Mouse (Mus musculus): Measurements from ENCODE around the gene Tor1b. TPM values are rescaled to one million over a fixed set of nuclear protein-coding genes. Genes with fewer than 3 reads are reported as not detected.

Tor1b gene
- total RNA-seq, 2 experiments from 2014 or later: 36.7 to 40.0 TPM

GRCm38 (mm10) chr2:30981790-30982513 is 29.2 kb downstream of the Tor1b start, which contains the start of the genes BC005624 and Usp20:
BC005624 (minus strand) TSS chr2:30982201.
Usp20 (plus strand) TSS chr2:30982279.
- Histone ChIP-seq H3K27ac (peak within 1 kb of the TSS; percentile 84), H3K4me3 (peak within 1 kb of the TSS; percentile 87)
- peak; percentile 99 to 100 for DNase-seq (ENCODE audit: low spot score in 2 of 2)
- TF ChIP-seq CTCF (conservative IDR thresholded peaks at IDR 0.05): peak; percentile 41

GRCm38 (mm10) chr2:30983024-30983423 is 30.3 kb downstream of the Tor1b start:
- no peak for TF ChIP-seq CTCF (conservative IDR thresholded peaks at IDR 0.05)
- no peak for DNase-seq (ENCODE audit: low spot score in 2 of 2)
- peak overlapping the region; percentile 87 for H3K4me3 ChIP-seq
- peak overlapping the region; percentile 84 for H3K27ac ChIP-seq

- TF ChIP-seq CTCF (conservative IDR thresholded peaks at IDR 0.05): no peak
- Histone ChIP-seq H3K27ac (no peak overlapping the region), H3K4me3 (no peak overlapping the region)
- no peak for DNase-seq (ENCODE audit: low spot score in 2 of 2)
These were observed 32.6 kb downstream of the Tor1b start for GRCm38 (mm10) chr2:30985111-30986020.

GRCm38 (mm10) chr2:30990221-30990620 is 37.5 kb downstream of the Tor1b start:
- no peak for DNase-seq (ENCODE audit: low spot score in 2 of 2)
- Histone ChIP-seq H3K4me3 (no peak overlapping the region), H3K27ac (no peak overlapping the region)
- no peak for TF ChIP-seq CTCF (conservative IDR thresholded peaks at IDR 0.05)

- no peak for DNase-seq (ENCODE audit: low spot score in 2 of 2)
- no peak overlapping the region for H3K4me3 ChIP-seq
- no peak for TF ChIP-seq CTCF (conservative IDR thresholded peaks at IDR 0.05)
- no peak overlapping the region for H3K27ac ChIP-seq
These were observed 42.1 kb downstream of the Tor1b start for GRCm38 (mm10) chr2:30994853-30995252.

GRCm38 (mm10) chr2:30995432-30995996 is 42.8 kb downstream of the Tor1b start:
- Histone ChIP-seq H3K27ac (no peak overlapping the region), H3K4me3 (no peak overlapping the region)
- no peak for DNase-seq (ENCODE audit: low spot score in 2 of 2)
- TF ChIP-seq CTCF (conservative IDR thresholded peaks at IDR 0.05): no peak

GRCm38 (mm10) chr2:30998443-30999260 is 45.9 kb downstream of the Tor1b start:
- no peak for DNase-seq (ENCODE audit: low spot score in 2 of 2)
- no peak overlapping the region for H3K27ac ChIP-seq
- H3K4me3 ChIP-seq: no peak overlapping the region
- TF ChIP-seq CTCF (conservative IDR thresholded peaks at IDR 0.05): no peak

GRCm38 (mm10) chr2:31002857-31003256 is 50.1 kb downstream of the Tor1b start:
- Histone ChIP-seq H3K4me3 (no peak overlapping the region), H3K27ac (no peak overlapping the region)
- no peak for DNase-seq (ENCODE audit: low spot score in 2 of 2)
- TF ChIP-seq CTCF (conservative IDR thresholded peaks at IDR 0.05): no peak

- Histone ChIP-seq H3K27ac (no peak overlapping the region), H3K4me3 (no peak overlapping the region)
- no peak for TF ChIP-seq CTCF (conservative IDR thresholded peaks at IDR 0.05)
- DNase-seq (ENCODE audit: low spot score in 2 of 2): no peak
These were observed 52.7 kb downstream of the Tor1b start for GRCm38 (mm10) chr2:31005453-31005852.

GRCm38 (mm10) chr2:31006434-31006833 is 53.7 kb downstream of the Tor1b start:
- TF ChIP-seq CTCF (conservative IDR thresholded peaks at IDR 0.05): no peak
- no peak overlapping the region for H3K4me3 ChIP-seq
- no peak overlapping the region for H3K27ac ChIP-seq
- no peak for DNase-seq (ENCODE audit: low spot score in 2 of 2)

GRCm38 (mm10) chr2:31007208-31007607 is 54.4 kb downstream of the Tor1b start:
- no peak overlapping the region for H3K27ac ChIP-seq
- TF ChIP-seq CTCF (conservative IDR thresholded peaks at IDR 0.05): no peak
- no peak overlapping the region for H3K4me3 ChIP-seq
- DNase-seq (ENCODE audit: low spot score in 2 of 2): no peak

Other genes starting within 250 kb of the Tor1b start
- 1 to 10 TPM; 4.9 to 5.4 TPM for gene 1700001O22Rik, start 149.3 kb upstream of the Tor1b start, total RNA-seq (2021)
- 10 to 100 TPM; 33.1 to 33.5 TPM for gene Ntmt1, start 145.1 kb upstream of the Tor1b start, total RNA-seq (2021)
- gene Asb6, start 122.6 kb upstream of the Tor1b start, total RNA-seq (2021): 10 to 100 TPM; 36.7 to 40.8 TPM
- 1 to 10 TPM; 1.4 to 2.5 TPM for gene Prrx2, start 118.0 kb upstream of the Tor1b start, total RNA-seq (2021)
- gene Ptges, start 23.1 kb upstream of the Tor1b start, total RNA-seq (2021): 1 to 10 TPM; 4.2 to 4.5 TPM
- gene Tor1a, start 15.0 kb downstream of the Tor1b start, total RNA-seq (2021): 10 to 100 TPM; 52.4 to 56.7 TPM
- gene BC005624, start 29.2 kb downstream of the Tor1b start, total RNA-seq (2021): 10 to 100 TPM; 66.8 to 68.5 TPM
- 10 to 100 TPM; 83.9 to 87.1 TPM for gene Usp20, start 29.3 kb downstream of the Tor1b start, total RNA-seq (2021)
- gene Fnbp1, start 189.0 kb downstream of the Tor1b start, total RNA-seq (2021): 100 to 1,000 TPM; 113 to 120 TPM
- 10 to 100 TPM; 50.5 to 53.1 TPM for gene Gpr107, start 199.4 kb downstream of the Tor1b start, total RNA-seq (2021)

Data from layer of hippocampus, adult 2 months (tissue).